Mouse (Mus musculus) heart, adult 2 months (tissue): ENCODE measurements around the gene Ehhadh. TPM values are rescaled to one million over a fixed set of nuclear protein-coding genes. Genes with fewer than 3 reads are reported as not detected.
"Not testable (repeated sequence)": the region's sequence is repeated elsewhere in the genome, so short reads cannot be mapped to it uniquely, and the experiment has no call there.

Experiments
- DNase-seq, 2 experiments: peaks; one replicate each; pipeline ENCODE4 v3.0.0; 2021
- H3K27ac ChIP-seq: fragments of 200-600 bp; 2 replicates; pipeline ENCODE4 v1.8.1; 2022
- H3K27me3 ChIP-seq: fragments of 200-500 bp; 2 replicates; pipeline ENCODE4 v1.6.1; 2012; ENCODE audit warnings: mild to moderate bottlenecking, low read length, inconsistent platforms, mixed read lengths; ENCODE audit not compliant: control insufficient read depth, insufficient read depth
- H3K36me3 ChIP-seq: fragments of 200-500 bp; 2 replicates; pipeline ENCODE4 v1.6.1; 2012; ENCODE audit warnings: low read length, inconsistent platforms; ENCODE audit not compliant: control insufficient read depth, insufficient read depth
- H3K4me1 ChIP-seq: fragments of 200-500 bp; 2 replicates; pipeline ENCODE4 v1.6.1; 2011; ENCODE audit warnings: low read length; ENCODE audit not compliant: control insufficient read depth, insufficient read depth
- H3K4me3 ChIP-seq: fragments of 200-600 bp; 2 replicates; pipeline ENCODE4 v1.8.1; 2022
- H3K79me2 ChIP-seq: fragments of 200-500 bp; replicated peaks from 2 replicates; pipeline ENCODE4 v1.6.1; 2012; ENCODE audit warnings: mild to moderate bottlenecking, inconsistent platforms, low read length, moderate library complexity, mixed read lengths; ENCODE audit not compliant: control insufficient read depth, insufficient read depth
- H3K9ac ChIP-seq: fragments of 200-500 bp; 2 replicates; pipeline ENCODE4 v1.6.1; 2012; ENCODE audit warnings: low read depth, mild to moderate bottlenecking, control low read depth, inconsistent platforms, low read length, mixed read lengths
- CTCF ChIP-seq: fragments of 200-600 bp; IDR thresholded peaks from 2 replicates; pipeline ENCODE4 v1.8.1; 2022; ENCODE audit warnings: antibody characterized with exemption, mild to moderate bottlenecking, moderate library complexity
- EP300 ChIP-seq: fragments of 200-500 bp; IDR thresholded peaks from 2 replicates; pipeline ENCODE4 v1.6.1; 2011; ENCODE audit warnings: low read depth, low read length, control low read depth; ENCODE audit not compliant: insufficient read depth
- POLR2A ChIP-seq: fragments of 200-500 bp; IDR thresholded peaks from 2 replicates; pipeline ENCODE4 v1.6.1; 2011; ENCODE audit warnings: mild to moderate bottlenecking, low read depth, low read length, control low read depth; ENCODE audit not compliant: insufficient read depth
- WGBS: fragments of 180-500 bp; shearing (Covaris S2); methylation state at CpG from one replicate; pipeline ENCODE4 v1.1.7; 2018; 5-methylcytosine and 5-hydroxymethylcytosine counted together
- intact Hi-C: fragments of 180-260 bp; cut with DNase I; formaldehyde crosslinking; loops from one replicate; pipeline ENCODE4 v1.15.1; 2025
- polyA plus RNA-seq: library from polyadenylated mRNA; depleted of rRNA; stranded (reverse); fragments of >200 nt; gene quantifications from 2 replicates; pipeline ENCODE4 v1.2.3, GENCODE M21; 2012
- total RNA-seq, 2 experiments: library from RNA; stranded (reverse); gene quantifications; 2 replicates each; pipeline ENCODE4 v1.2.3; 2021

Gene Ehhadh
- total and polyA plus RNA-seq, 3 experiments = 6.6 to 16.9 (median 13.6) TPM

DNA sequence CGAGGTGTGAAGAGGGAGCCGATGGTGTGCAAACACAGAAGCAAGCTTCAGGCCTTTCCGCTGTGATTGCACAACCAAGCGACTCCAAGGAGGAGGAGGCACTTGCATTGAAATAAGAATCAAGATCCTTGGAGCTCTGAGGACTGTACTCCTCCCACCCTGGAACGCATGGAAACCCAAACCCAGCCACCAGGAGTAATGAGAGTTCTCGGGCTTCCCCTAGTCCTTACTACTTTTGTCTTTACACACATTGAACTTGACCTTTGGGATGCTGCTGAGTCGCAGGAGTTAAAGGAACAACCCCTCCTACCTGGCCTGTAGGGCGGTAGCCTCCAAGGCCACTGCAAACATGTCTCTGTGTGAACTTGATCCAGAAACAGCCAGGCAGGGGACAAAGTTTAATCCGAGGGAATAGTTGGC lies 38.0 kb upstream of the Ehhadh start:
- no peaks in the 10 kb centered on the region for H3K27me3 ChIP-seq
- TF ChIP-seq EP300 (no peak), POLR2A (no peak), CTCF (no peak)
- DNase-seq = no peak
- 85% methylated on average over 9 of the region's 9 CpGs for WGBS
- no peak overlapping the region for H3K9ac ChIP-seq
- 0 out of 2 replicates have a peak, but pooled peaks cover 1% of the 10 kb centered on the region for H3K4me1 ChIP-seq
- intact Hi-C loops = no loop called here
- no peak overlapping the region for H3K27ac ChIP-seq
- no peak overlapping the region for H3K4me3 ChIP-seq
- H3K36me3 ChIP-seq = no peaks in the 10 kb centered on the region
- H3K79me2 ChIP-seq = no peaks in the 10 kb centered on the region

DNA sequence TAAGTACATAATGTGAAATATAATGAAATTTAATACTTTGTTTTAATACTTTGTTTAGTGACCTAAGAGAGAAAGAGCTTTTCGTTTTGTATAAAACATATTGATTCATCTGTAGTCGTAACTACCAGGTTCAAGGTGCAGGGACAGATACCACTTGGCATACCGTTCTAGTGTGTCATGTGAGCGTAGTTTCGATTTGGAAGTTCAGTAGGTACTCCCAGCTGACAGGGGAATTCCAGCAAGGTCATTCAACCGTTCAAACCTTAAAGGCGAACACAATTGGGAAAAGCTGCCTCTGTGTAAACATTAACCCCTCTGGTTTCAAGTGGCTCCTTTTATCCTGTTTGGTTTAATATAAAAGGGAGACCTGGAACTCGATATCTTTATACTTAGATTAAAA lies 31.0 kb upstream of the Ehhadh start:
- no peak overlapping the region for H3K9ac ChIP-seq
- no peak overlapping the region for H3K4me3 ChIP-seq
- no peak for DNase-seq
- H3K4me1 ChIP-seq = peaks cover 2% of the 10 kb centered on the region
- WGBS = 32% methylated on average over 8 of the region's 8 CpGs
- no peak for TF ChIP-seq POLR2A
- no peaks in the 10 kb centered on the region for H3K36me3 ChIP-seq
- intact Hi-C loops = no loop called here
- H3K27me3 ChIP-seq = no peaks in the 10 kb centered on the region
- H3K79me2 ChIP-seq = no peaks in the 10 kb centered on the region
- H3K27ac ChIP-seq = peak overlapping the region; percentile 45

DNA sequence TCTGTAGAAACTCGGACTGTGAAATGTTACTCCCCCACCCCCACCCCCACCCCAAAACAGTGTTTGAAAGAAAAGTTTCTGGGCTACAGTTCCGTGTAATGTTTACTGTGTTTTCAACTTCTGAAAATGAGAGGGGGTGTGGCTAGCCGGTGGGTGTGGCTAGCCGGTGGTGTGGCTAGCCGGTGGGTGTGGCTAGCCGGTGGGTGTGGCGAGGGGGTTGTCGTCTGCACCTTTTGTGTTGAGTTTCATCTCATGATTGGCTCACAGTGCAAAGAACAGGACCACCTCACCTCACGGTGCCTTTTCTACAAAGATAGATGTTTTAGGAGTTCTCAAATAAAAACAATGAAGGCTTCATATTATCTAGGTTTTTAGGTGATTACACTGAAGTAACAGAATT lies 30.5 kb upstream of the Ehhadh start:
- H3K4me3 ChIP-seq = no peak overlapping the region
- TF ChIP-seq CTCF (no peak), POLR2A (no peak), EP300 (no peak)
- H3K4me1 ChIP-seq = peaks cover 2% of the 10 kb centered on the region
- WGBS = 40% methylated on average over 9 of the region's 9 CpGs
- no peak overlapping the region for H3K9ac ChIP-seq
- H3K27me3 ChIP-seq = no peaks in the 10 kb centered on the region
- DNase-seq = peak; percentile 32 to 38
- no peaks in the 10 kb centered on the region for H3K36me3 ChIP-seq
- H3K27ac ChIP-seq = peak overlapping the region; percentile 45
- no peaks in the 10 kb centered on the region for H3K79me2 ChIP-seq
- intact Hi-C loops = no loop called here

DNA sequence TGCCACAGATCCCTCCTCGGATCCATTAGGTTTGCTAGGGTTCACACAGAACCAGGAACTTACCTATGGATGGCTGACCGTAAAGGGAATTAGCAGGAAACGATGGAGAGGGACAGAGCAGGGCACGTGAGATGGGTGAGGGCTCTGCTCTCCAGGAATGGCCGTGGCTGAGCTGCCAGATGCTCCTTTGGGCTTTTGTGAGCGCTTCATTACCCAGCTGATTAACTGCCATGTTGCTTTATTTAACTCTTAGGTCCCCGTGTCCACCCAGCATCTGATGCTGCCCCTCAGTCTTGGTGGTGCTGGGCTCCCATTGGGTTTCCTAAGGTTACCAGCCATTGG lies 28.0 kb upstream of the Ehhadh start:
- WGBS = 70% methylated on average over 7 of the region's 7 CpGs
- intact Hi-C loops = loop anchor here (1.0 to 2.0 kb wide), 2 partner anchors 21 to 46 kb away; partner anchors contain the start of gene Map3k13
- H3K9ac ChIP-seq = no peak overlapping the region

DNA sequence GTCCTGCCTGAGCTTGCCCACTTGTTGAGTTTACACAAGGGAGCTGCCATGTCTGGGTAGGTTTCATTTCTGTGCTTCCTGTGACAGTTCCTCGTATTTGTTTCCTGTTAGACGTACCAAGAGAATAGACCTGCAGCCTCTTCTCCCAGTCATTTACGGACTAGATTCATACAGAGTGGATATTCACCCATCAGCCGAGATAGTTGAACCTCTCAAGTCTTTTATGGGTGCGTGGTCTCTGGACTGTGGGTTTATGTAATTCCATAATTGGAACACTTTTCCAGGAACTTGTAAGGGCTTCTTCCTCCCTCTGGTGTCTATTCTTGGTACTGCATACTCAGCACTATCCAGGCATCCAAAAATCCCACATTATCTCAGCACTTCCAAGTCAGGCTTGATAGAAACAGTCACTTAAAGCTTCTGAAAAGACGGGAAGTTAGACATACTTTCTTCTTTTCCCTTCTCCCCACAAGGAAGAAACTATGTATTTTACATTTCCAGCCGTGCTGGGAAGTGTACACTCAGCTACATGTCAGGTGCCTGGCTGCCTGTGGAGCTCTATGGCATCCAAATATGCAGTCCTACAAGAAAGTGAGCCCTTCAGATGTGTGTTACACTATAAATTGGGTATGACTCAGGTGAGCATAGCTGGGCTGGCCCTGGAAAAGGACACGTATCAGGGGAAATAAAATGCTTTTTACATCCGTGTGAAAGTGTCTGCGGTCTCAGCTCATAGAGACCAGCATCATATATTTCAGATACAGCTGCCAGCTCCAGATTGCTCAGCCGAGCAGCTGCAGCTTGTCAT lies 27.5 kb upstream of the Ehhadh start:
- H3K27me3 ChIP-seq = no peaks in the 10 kb centered on the region
- intact Hi-C loops = loop anchor here (1.0 to 5.0 kb wide), 3 partner anchors 20 to 328 kb away; partner anchors contain the start of gene Map3k13
- H3K9ac ChIP-seq = peak overlapping the region; percentile 65
- H3K4me1 ChIP-seq = peaks cover 2% of the 10 kb centered on the region
- H3K4me3 ChIP-seq = peak overlapping the region; percentile 35
- peak in 1 of 2 experiments; percentile 25 for DNase-seq
- no peaks in the 10 kb centered on the region for H3K36me3 ChIP-seq
- H3K27ac ChIP-seq = peak overlapping the region; percentile 58
- no peaks in the 10 kb centered on the region for H3K79me2 ChIP-seq
- TF ChIP-seq EP300 (no peak), CTCF (peak; percentile 95)
- WGBS = 39% methylated on average over 11 of the region's 11 CpGs

More for the DNA sequence above, 28.0 kb upstream of the Ehhadh start:
- no peaks in the 10 kb centered on the region for H3K36me3 ChIP-seq
- H3K4me3 ChIP-seq = no peak overlapping the region
- H3K27ac ChIP-seq = no peak overlapping the region
- peaks cover 2% of the 10 kb centered on the region for H3K4me1 ChIP-seq
- no peak for TF ChIP-seq CTCF
- TF ChIP-seq POLR2A = no peak
- no peak for TF ChIP-seq EP300
- DNase-seq = no peak
- H3K27me3 ChIP-seq = no peaks in the 10 kb centered on the region
- H3K79me2 ChIP-seq = no peaks in the 10 kb centered on the region

DNA sequence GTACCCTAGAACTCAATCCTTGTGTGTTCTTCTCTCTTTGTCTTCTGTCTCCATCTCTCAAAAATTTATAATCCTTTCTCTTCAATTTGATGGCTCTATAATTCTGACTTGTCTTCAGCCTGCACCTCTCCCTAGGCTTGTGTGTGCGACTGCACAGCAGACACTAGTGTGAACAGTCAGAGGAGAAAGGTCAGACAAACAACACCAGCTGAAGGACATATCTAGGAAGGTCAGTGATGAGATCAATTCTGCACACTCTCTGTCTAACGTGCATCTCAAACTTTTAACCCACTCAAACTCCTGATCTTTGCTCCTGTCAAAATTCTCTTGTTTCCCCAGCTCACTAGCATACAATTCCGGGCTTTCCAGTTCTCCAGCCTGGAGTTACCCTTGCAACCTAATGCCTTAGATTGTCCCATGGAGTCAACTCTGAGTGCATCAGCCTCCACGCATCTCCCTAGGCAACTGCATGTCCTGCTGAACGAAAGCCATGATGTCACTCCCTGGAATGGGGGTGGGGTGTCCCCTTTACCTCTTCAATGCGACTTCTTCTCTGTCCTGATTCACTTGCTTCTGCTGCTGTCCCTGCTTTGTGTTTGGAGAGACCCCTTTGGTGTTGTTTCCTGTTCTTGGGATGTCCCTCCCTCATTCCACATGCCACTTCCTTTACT lies 25.7 kb upstream of the Ehhadh start:
- no peaks in the 10 kb centered on the region for H3K79me2 ChIP-seq
- H3K27me3 ChIP-seq = no peaks in the 10 kb centered on the region
- H3K4me1 ChIP-seq = peaks cover 2% of the 10 kb centered on the region
- intact Hi-C loops = loop anchor here (5.0 kb wide), 1 partner anchor 326 kb away; no protein-coding TSS in a partner anchor
- no peak for DNase-seq
- 60% methylated on average over 6 of the region's 6 CpGs for WGBS
- no peak overlapping the region for H3K4me3 ChIP-seq
- H3K9ac ChIP-seq = no peak overlapping the region
- H3K27ac ChIP-seq = no peak overlapping the region
- H3K36me3 ChIP-seq = no peaks in the 10 kb centered on the region
- TF ChIP-seq CTCF = no peak
- no peak for TF ChIP-seq EP300
- TF ChIP-seq POLR2A = no peak

DNA sequence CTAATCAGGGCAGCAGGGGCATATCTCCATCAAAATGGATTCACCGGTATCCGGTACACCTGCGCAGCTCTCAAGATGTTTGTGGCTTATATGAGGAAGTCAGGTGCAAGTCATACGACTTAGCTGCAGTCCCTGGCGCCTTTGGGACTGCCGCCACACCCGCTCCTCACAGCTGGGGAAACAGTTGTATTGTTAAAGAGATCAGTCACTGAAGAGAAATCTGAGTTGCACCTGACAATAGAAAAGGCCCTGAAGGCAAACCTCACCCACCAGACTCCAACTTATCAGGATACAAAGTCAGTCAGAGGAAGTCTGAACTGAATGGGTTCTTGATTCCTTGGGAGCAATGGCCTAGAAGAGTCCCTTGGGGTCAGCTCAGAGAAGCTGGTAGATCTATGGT lies 20.2 kb upstream of the Ehhadh start:
- H3K79me2 ChIP-seq, H3K27ac ChIP-seq, H3K36me3 ChIP-seq, intact Hi-C loops, H3K27me3 ChIP-seq, H3K4me1 ChIP-seq, H3K4me3 ChIP-seq, DNase-seq, H3K9ac ChIP-seq: not testable (repeated sequence)
- 81% methylated on average over 7 of the region's 7 CpGs for WGBS
